Mouse (Mus musculus) kidney, postnatal 0 days (tissue): ENCODE data around the gene Agtpbp1. TPM values are rescaled to one million over a fixed set of nuclear protein-coding genes. Genes with fewer than 3 reads are reported as not detected.

Source experiments
- ATAC-seq: fragments of 200-750 bp; cut with Nextera tagmentation; replicated peaks from 2 replicates; pipeline ENCODE4 v1.8.0; 2017; ENCODE audit warnings: low read depth, moderate number of reproducible peaks, moderate TSS enrichment, moderate library complexity; ENCODE audit not compliant: low FRiP score
- DNase-seq: peaks from one replicate; pipeline ENCODE4 v3.0.0-alpha.2; 2016; ENCODE audit warnings: low spot score
- H3K27ac ChIP-seq: fragments of 300-500 bp; sonication (generic); 2 replicates; pipeline ENCODE4 v1.5.1; 2014; ENCODE audit warnings: mild to moderate bottlenecking
- H3K27me3 ChIP-seq: fragments of 300-500 bp; sonication (generic); 2 replicates; pipeline ENCODE4 v1.6.1; 2014; ENCODE audit warnings: low read length, mixed read lengths; ENCODE audit not compliant: insufficient read depth
- H3K36me3 ChIP-seq: fragments of 300-500 bp; sonication (generic); 2 replicates; pipeline ENCODE4 v1.6.1; 2014; ENCODE audit warnings: low read length, mixed read lengths; ENCODE audit not compliant: insufficient read depth
- H3K4me1 ChIP-seq: fragments of 300-500 bp; sonication (generic); replicated peaks from 2 replicates; pipeline ENCODE4 v1.6.1; 2014; ENCODE audit warnings: antibody characterized with exemption, low read length, mixed read lengths; ENCODE audit not compliant: insufficient read depth
- H3K4me2 ChIP-seq: fragments of 300-500 bp; sonication (generic); 2 replicates; pipeline ENCODE4 v1.6.1; 2014; ENCODE audit warnings: mild to moderate bottlenecking, low read length, moderate library complexity, mixed read lengths
- H3K4me3 ChIP-seq: fragments of 300-500 bp; sonication (generic); replicated peaks from 2 replicates; pipeline ENCODE4 v1.5.1; 2014; ENCODE audit warnings: low read depth, low read length
- H3K9ac ChIP-seq: fragments of 300-500 bp; sonication (generic); 2 replicates; pipeline ENCODE4 v1.6.1; 2014; ENCODE audit warnings: low read depth, low read length
- H3K9me3 ChIP-seq: fragments of 300-500 bp; sonication (generic); replicated peaks from 2 replicates; pipeline ENCODE4 v1.6.1; 2016; ENCODE audit warnings: low read length, inconsistent platforms, mixed read lengths
- CTCF ChIP-seq: IDR thresholded peaks from 2 replicates; pipeline ENCODE4 v1.5.1; 2016; ENCODE audit warnings: antibody characterized with exemption, low read depth, mild to moderate bottlenecking, moderate library complexity
- WGBS: fragments of 180-500 bp; shearing (Covaris S2); extraction: QIAGEN DNeasy Blood & Tissue Kit; methylation state at CpG from one replicate; pipeline ENCODE4 v1.1.7; 2014; 5-methylcytosine and 5-hydroxymethylcytosine counted together
- polyA plus RNA-seq: library from polyadenylated mRNA; unstranded; fragments of >200 nt; fragmentation: Nextera tagmentation; extraction: Ambion mirVana; gene quantifications from 2 replicates; pipeline ENCODE4 v1.2.1, GENCODE M21; 2015

Agtpbp1 gene
- polyA plus RNA-seq, 1 experiment from 2014 or later = 10.1 TPM

DNA sequence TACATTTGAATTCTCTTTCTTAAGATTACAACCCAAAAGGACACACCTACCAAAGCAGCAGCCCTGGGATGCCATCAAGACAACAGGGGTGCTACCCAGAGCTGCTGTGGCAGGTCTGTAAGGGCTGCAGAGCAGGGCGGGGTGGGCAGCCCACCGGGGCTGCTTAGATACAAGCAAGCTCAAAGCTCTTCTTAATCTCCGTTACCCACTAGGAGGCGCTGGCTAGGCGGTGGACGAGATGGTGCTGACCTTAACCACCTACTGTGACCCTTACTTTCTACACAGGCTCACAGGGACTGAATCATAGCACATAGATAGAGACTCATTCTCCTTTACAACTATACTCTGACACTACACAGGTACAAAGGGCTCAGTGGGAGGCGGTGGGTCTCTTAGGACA lies 70.0 kb downstream of the Agtpbp1 start:
- Histone ChIP-seq H3K36me3 (peaks cover 5% of the 10 kb centered on the region; the same call in 1 of the 2 replicates), H3K27me3 (no peaks in the 10 kb centered on the region), H3K4me1 (no peaks in the 10 kb centered on the region), H3K4me2 (no peak overlapping the region), H3K27ac (no peak overlapping the region), H3K9ac (no peak overlapping the region), H3K4me3 (no peak overlapping the region), H3K9me3 (no peaks in the 10 kb centered on the region)
- peak; percentile 62 for TF ChIP-seq CTCF
- WGBS = 26% methylated on average over 7 of the region's 7 CpGs
- peak; percentile 49 for DNase-seq
- no peak for ATAC-seq

DNA sequence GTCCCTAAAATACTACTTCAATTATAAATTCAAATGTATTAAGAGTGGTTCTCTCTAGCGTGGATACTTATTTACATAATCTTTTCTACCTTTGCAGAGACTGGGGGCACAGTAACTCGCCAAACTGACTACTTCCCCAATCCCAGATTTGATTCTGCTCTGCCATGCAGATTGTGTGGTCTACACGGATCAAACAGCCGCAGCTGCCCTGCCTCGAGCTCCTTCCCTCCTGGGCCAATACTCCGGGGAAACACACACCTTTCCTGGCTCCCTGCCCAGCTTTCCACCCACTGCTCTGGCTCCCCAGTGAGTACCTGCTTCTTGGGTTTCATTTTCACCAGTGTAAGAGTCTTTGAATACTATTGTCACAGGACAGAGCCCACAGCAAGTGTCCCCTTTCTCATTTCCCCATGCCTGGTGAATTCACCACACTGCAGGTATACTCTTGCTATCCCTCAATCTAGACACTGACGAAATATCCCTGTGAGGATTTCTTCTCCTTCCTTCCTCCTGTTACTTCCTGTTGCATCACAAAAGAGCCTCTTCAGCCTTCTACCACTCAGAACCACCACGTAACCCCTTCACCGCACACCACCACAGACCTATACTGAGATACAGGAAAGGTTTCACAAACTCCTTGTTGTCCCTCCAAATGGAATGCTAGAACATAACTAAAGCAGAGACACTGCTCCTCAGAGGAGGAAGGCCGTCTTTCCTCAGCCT lies 75.2 kb downstream of the Agtpbp1 start:
- no peaks in the 10 kb centered on the region for H3K27me3 ChIP-seq
- H3K36me3 ChIP-seq = peaks cover 5% of the 10 kb centered on the region; the same call in 1 of the 2 replicates
- H3K9me3 ChIP-seq = no peaks in the 10 kb centered on the region
- no peak overlapping the region for H3K4me3 ChIP-seq
- no peaks in the 10 kb centered on the region for H3K4me1 ChIP-seq
- H3K4me2 ChIP-seq = no peak overlapping the region
- ATAC-seq = no peak
- DNase-seq = no peak
- H3K9ac ChIP-seq = no peak overlapping the region
- TF ChIP-seq CTCF = no peak
- H3K27ac ChIP-seq = no peak overlapping the region
- WGBS = 61% methylated on average over 10 of the region's 10 CpGs

- Histone ChIP-seq H3K4me3 (no peak overlapping the region), H3K9ac (no peak overlapping the region), H3K27ac (no peak overlapping the region), H3K4me2 (no peak overlapping the region), H3K27me3 (no peaks in the 10 kb centered on the region), H3K4me1 (no peaks in the 10 kb centered on the region), H3K9me3 (no peaks in the 10 kb centered on the region), H3K36me3 (peaks cover 6% of the 10 kb centered on the region; the same call in 1 of the 2 replicates)
- DNase-seq = peak; percentile 22
- ATAC-seq = no peak
- WGBS = 55% methylated on average over 4 of the region's 4 CpGs
- TF ChIP-seq CTCF = no peak
These were observed 76.4 kb downstream of the Agtpbp1 start for GRCm38 (mm10) chr13:59508584-59508983.

DNA sequence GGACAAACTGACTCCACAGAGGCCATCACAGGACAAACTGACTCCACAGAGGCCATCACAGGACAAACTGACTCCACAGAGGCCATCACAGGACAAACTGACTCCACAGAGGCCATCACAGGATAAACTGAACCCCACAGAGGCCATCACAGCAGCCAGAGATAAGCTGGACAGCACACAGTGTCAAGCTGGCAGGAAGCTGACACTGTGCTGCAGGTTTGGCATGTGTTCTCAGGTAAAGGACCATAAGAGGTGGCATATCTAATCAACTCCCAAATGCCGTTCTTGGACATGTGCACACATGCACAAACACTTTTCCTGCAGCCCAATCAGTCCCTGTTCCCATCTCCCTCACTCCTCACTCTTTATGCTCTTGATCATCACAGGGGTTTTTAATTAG lies 78.6 kb downstream of the Agtpbp1 start:
- Histone ChIP-seq H3K4me3 (no peak overlapping the region), H3K9me3 (no peaks in the 10 kb centered on the region), H3K4me1 (no peaks in the 10 kb centered on the region), H3K9ac (no peak overlapping the region), H3K4me2 (no peak overlapping the region), H3K27me3 (no peaks in the 10 kb centered on the region), H3K36me3 (0 out of 2 replicates have a peak, but pooled peaks cover 6% of the 10 kb centered on the region), H3K27ac (no peak overlapping the region)
- no peak for ATAC-seq
- WGBS = 82% methylated on average over 1 of the region's 1 CpGs
- TF ChIP-seq CTCF = no peak
- DNase-seq = no peak

GRCm38 (mm10) chr13:59505867-59506266 lies 79.2 kb downstream of the Agtpbp1 start:
- H3K4me3 ChIP-seq = no peak overlapping the region
- H3K4me2 ChIP-seq = no peak overlapping the region

GRCm38 (mm10) chr13:59503581-59503980 lies 81.4 kb downstream of the Agtpbp1 start:
- Histone ChIP-seq H3K36me3 (0 out of 2 replicates have a peak, but pooled peaks cover 6% of the 10 kb centered on the region), H3K27ac (no peak overlapping the region), H3K4me3 (no peak overlapping the region), H3K9me3 (no peaks in the 10 kb centered on the region), H3K4me1 (0 out of 2 replicates have a peak, but pooled peaks cover 4% of the 10 kb centered on the region), H3K27me3 (no peaks in the 10 kb centered on the region), H3K9ac (no peak overlapping the region), H3K4me2 (no peak overlapping the region)
- ATAC-seq (no peak), DNase-seq (no peak)
- TF ChIP-seq CTCF = no peak
- WGBS = 77% methylated on average over 4 of the region's 4 CpGs

More at GRCm38 (mm10) chr13:59505867-59506266, 79.2 kb downstream of the Agtpbp1 start:
- Histone ChIP-seq H3K9ac (no peak overlapping the region), H3K9me3 (no peaks in the 10 kb centered on the region), H3K4me1 (no peaks in the 10 kb centered on the region), H3K36me3 (0 out of 2 replicates have a peak, but pooled peaks cover 6% of the 10 kb centered on the region), H3K27me3 (no peaks in the 10 kb centered on the region), H3K27ac (no peak overlapping the region)
- DNase-seq = no peak
- WGBS = 72% methylated on average over 4 of the region's 4 CpGs
- ATAC-seq = no peak
- TF ChIP-seq CTCF = no peak
